Mouse (Mus musculus) liver, embryonic 13.5 days (tissue): ENCODE results near the gene Bricd5. TPM values are rescaled to one million over a fixed set of nuclear protein-coding genes. Genes with fewer than 3 reads are reported as not detected.
A peak's percentile ranks its signal among the peaks of the same experiment; 100 is the strongest.

Experiments used
- ATAC-seq: fragments of 200-750 bp; cut with Nextera tagmentation; 2 replicates; pipeline ENCODE4 v1.8.0; 2017; ENCODE audit warnings: low read depth, mild to moderate bottlenecking, moderate number of reproducible peaks, moderate library complexity
- DNase-seq: peaks from one replicate; pipeline ENCODE4 v3.0.0; 2022
- H3K27ac ChIP-seq: fragments of 300-500 bp; sonication (generic); 2 replicates; pipeline ENCODE4 v1.5.1; 2015; ENCODE audit warnings: moderate library complexity, mild to moderate bottlenecking, inconsistent platforms
- H3K27me3 ChIP-seq: fragments of 300-500 bp; sonication (generic); 2 replicates; pipeline ENCODE4 v1.6.1; 2015; ENCODE audit warnings: mild to moderate bottlenecking, inconsistent platforms
- H3K36me3 ChIP-seq: fragments of 300-500 bp; sonication (generic); 2 replicates; pipeline ENCODE4 v1.6.1; 2015; ENCODE audit warnings: mild to moderate bottlenecking, inconsistent platforms
- H3K4me1 ChIP-seq: fragments of 300-500 bp; sonication (generic); replicated peaks from 2 replicates; pipeline ENCODE4 v1.6.1; 2015; ENCODE audit warnings: inconsistent platforms
- H3K4me2 ChIP-seq: fragments of 300-500 bp; sonication (generic); 2 replicates; pipeline ENCODE4 v1.6.1; 2015; ENCODE audit warnings: inconsistent platforms, mild to moderate bottlenecking, moderate library complexity
- H3K4me3 ChIP-seq: fragments of 300-500 bp; sonication (generic); replicated peaks from 2 replicates; pipeline ENCODE4 v1.5.1; 2015; ENCODE audit warnings: mild to moderate bottlenecking, inconsistent platforms
- H3K9ac ChIP-seq: fragments of 300-500 bp; sonication (generic); 2 replicates; pipeline ENCODE4 v1.6.1; 2015; ENCODE audit warnings: mild to moderate bottlenecking, inconsistent platforms
- H3K9me3 ChIP-seq: fragments of 300-500 bp; sonication (generic); replicated peaks from 2 replicates; pipeline ENCODE4 v1.6.1; 2016; ENCODE audit warnings: inconsistent platforms
- WGBS: fragments of 180-500 bp; shearing (Covaris S2); methylation state at CpG from one replicate; pipeline ENCODE4 v1.1.7; 2015; ENCODE audit not compliant: insufficient replicate concordance; 5-methylcytosine and 5-hydroxymethylcytosine counted together
- polyA plus RNA-seq: library from polyadenylated mRNA; unstranded; fragments of >200 nt; fragmentation: Nextera tagmentation; extraction: Ambion mirVana; gene quantifications from 2 replicates; pipeline ENCODE4 v1.2.1, GENCODE M21; 2015

Bricd5 gene
- polyA plus RNA-seq, 1 experiment from 2014 or later = 0.13 TPM

GRCm38 (mm10) chr17:24488662-24489264 is 15.1 kb downstream of the Bricd5 start:
- Histone ChIP-seq H3K4me1 (peaks cover 23% of the 10 kb centered on the region), H3K4me2 (peak overlapping the region; percentile 76), H3K4me3 (peak overlapping the region; percentile 59), H3K9me3 (no peaks in the 10 kb centered on the region), H3K27ac (no peak overlapping the region), H3K36me3 (no peaks in the 10 kb centered on the region), H3K27me3 (peaks cover 77% of the 10 kb centered on the region), H3K9ac (peak overlapping the region; percentile 50)
- WGBS = 1% methylated on average over 75 of the region's 81 CpGs
- ATAC-seq (peak; percentile 35), DNase-seq (no peak)

GRCm38 (mm10) chr17:24489265-24490030 is 15.8 kb downstream of the Bricd5 start:
- Histone ChIP-seq H3K27me3 (peaks cover 75% of the 10 kb centered on the region), H3K4me3 (peak overlapping the region; percentile 59), H3K36me3 (no peaks in the 10 kb centered on the region), H3K4me1 (peaks cover 23% of the 10 kb centered on the region), H3K9ac (0 out of 2 replicates have a peak overlapping the region, but pooled peaks have one; percentile 50), H3K27ac (no peak overlapping the region), H3K4me2 (peak overlapping the region; percentile 76), H3K9me3 (no peaks in the 10 kb centered on the region)
- DNase-seq (no peak), ATAC-seq (no peak)
- WGBS = 23% methylated on average over 19 of the region's 19 CpGs

GRCm38 (mm10) chr17:24490399-24490798 is 16.7 kb downstream of the Bricd5 start:
- Histone ChIP-seq H3K27ac (no peak overlapping the region), H3K36me3 (no peaks in the 10 kb centered on the region), H3K4me2 (no peak overlapping the region), H3K9ac (no peak overlapping the region), H3K4me1 (peaks cover 20% of the 10 kb centered on the region), H3K4me3 (no peak overlapping the region), H3K27me3 (peaks cover 67% of the 10 kb centered on the region), H3K9me3 (no peaks in the 10 kb centered on the region)
- 73% methylated on average over 4 of the region's 4 CpGs for WGBS
- no peak for DNase-seq
- ATAC-seq = no peak

GRCm38 (mm10) chr17:24494627-24495335 is 21.1 kb downstream of the Bricd5 start:
- H3K9ac ChIP-seq = no peak overlapping the region
- H3K36me3 ChIP-seq = no peaks in the 10 kb centered on the region
- H3K27ac ChIP-seq = no peak overlapping the region
- peaks cover 23% of the 10 kb centered on the region for H3K27me3 ChIP-seq
- H3K4me2 ChIP-seq = no peak overlapping the region
- no peak overlapping the region for H3K4me3 ChIP-seq
- 42% methylated on average over 2 of the region's 2 CpGs for WGBS
- no peaks in the 10 kb centered on the region for H3K4me1 ChIP-seq
- DNase-seq (peak; percentile 30), ATAC-seq (no peak)
- no peaks in the 10 kb centered on the region for H3K9me3 ChIP-seq

GRCm38 (mm10) chr17:24495443-24495842 is 21.8 kb downstream of the Bricd5 start:
- H3K27me3 ChIP-seq = peaks cover 17% of the 10 kb centered on the region
- no peaks in the 10 kb centered on the region for H3K36me3 ChIP-seq
- H3K4me2 ChIP-seq = no peak overlapping the region
- WGBS = 33% methylated on average over 3 of the region's 3 CpGs
- DNase-seq (no peak), ATAC-seq (no peak)
- H3K4me1 ChIP-seq = no peaks in the 10 kb centered on the region
- no peak overlapping the region for H3K27ac ChIP-seq
- H3K9ac ChIP-seq = no peak overlapping the region
- no peak overlapping the region for H3K4me3 ChIP-seq
- no peaks in the 10 kb centered on the region for H3K9me3 ChIP-seq

- no peak overlapping the region for H3K9ac ChIP-seq
- H3K27ac ChIP-seq = no peak overlapping the region
- DNase-seq (no peak), ATAC-seq (no peak)
- H3K4me3 ChIP-seq = no peak overlapping the region
- peaks cover 11% of the 10 kb centered on the region for H3K27me3 ChIP-seq
- H3K4me1 ChIP-seq = no peaks in the 10 kb centered on the region
- no peaks in the 10 kb centered on the region for H3K9me3 ChIP-seq
- no peak overlapping the region for H3K4me2 ChIP-seq
- no peaks in the 10 kb centered on the region for H3K36me3 ChIP-seq
- 58% methylated on average over 1 of the region's 1 CpGs for WGBS
These were observed 22.3 kb downstream of the Bricd5 start for GRCm38 (mm10) chr17:24496026-24496425.

GRCm38 (mm10) chr17:24502208-24502607 is 28.5 kb downstream of the Bricd5 start:
- no peak overlapping the region for H3K9ac ChIP-seq
- peaks cover 3% of the 10 kb centered on the region; the same call in 1 of the 2 replicates for H3K27me3 ChIP-seq
- 50% methylated on average over 11 of the region's 11 CpGs for WGBS
- ATAC-seq (no peak), DNase-seq (no peak)
- H3K36me3 ChIP-seq = no peaks in the 10 kb centered on the region
- H3K4me2 ChIP-seq = no peak overlapping the region
- H3K4me1 ChIP-seq = peaks cover 9% of the 10 kb centered on the region
- no peaks in the 10 kb centered on the region for H3K9me3 ChIP-seq
- H3K4me3 ChIP-seq = no peak overlapping the region
- no peak overlapping the region for H3K27ac ChIP-seq

GRCm38 (mm10) chr17:24504085-24504484 is 30.4 kb downstream of the Bricd5 start:
- Histone ChIP-seq H3K4me1 (peaks cover 17% of the 10 kb centered on the region), H3K4me3 (no peak overlapping the region), H3K4me2 (no peak overlapping the region), H3K9ac (no peak overlapping the region), H3K9me3 (no peaks in the 10 kb centered on the region), H3K27me3 (peaks cover 3% of the 10 kb centered on the region; the same call in 1 of the 2 replicates), H3K36me3 (peaks cover 17% of the 10 kb centered on the region), H3K27ac (no peak overlapping the region)
- WGBS = 88% methylated on average over 10 of the region's 10 CpGs
- DNase-seq = no peak
- no peak for ATAC-seq

- ATAC-seq = no peak
- Histone ChIP-seq H3K4me1 (peaks cover 17% of the 10 kb centered on the region), H3K9ac (no peak overlapping the region), H3K4me3 (no peak overlapping the region), H3K36me3 (peaks cover 30% of the 10 kb centered on the region), H3K9me3 (no peaks in the 10 kb centered on the region), H3K27me3 (peaks cover 3% of the 10 kb centered on the region; the same call in 1 of the 2 replicates), H3K4me2 (no peak overlapping the region), H3K27ac (no peak overlapping the region)
- WGBS = 85% methylated on average over 30 of the region's 30 CpGs
- no peak for DNase-seq
These were observed 31.7 kb downstream of the Bricd5 start for GRCm38 (mm10) chr17:24505286-24505955.

GRCm38 (mm10) chr17:24506332-24507070 is 32.8 kb downstream of the Bricd5 start:
- Histone ChIP-seq H3K4me2 (peak overlapping the region; percentile 50), H3K4me3 (peak overlapping the region; percentile 33), H3K4me1 (peaks cover 17% of the 10 kb centered on the region), H3K9ac (no peak overlapping the region), H3K36me3 (peaks cover 41% of the 10 kb centered on the region), H3K9me3 (no peaks in the 10 kb centered on the region), H3K27me3 (no peaks in the 10 kb centered on the region; the same call in 1 of the 2 replicates), H3K27ac (no peak overlapping the region)
- WGBS = 40% methylated on average over 36 of the region's 36 CpGs
- ATAC-seq (peak; percentile 32; the same call in 1 of the 2 replicates), DNase-seq (no peak)
